Mouse (Mus musculus) embryonic stem cell, embryonic (primary cell): ENCODE results near the gene Gm20388.

ENCODE experiments used
- CTCF ChIA-PET, 4 experiments: fragments of 300-600 bp in 2 of 4; fragments of 350-600 bp in 2 of 4; sonication (Branson Sonifier 250); formaldehyde crosslinking; loops; one replicate each; lab custom pipeline; 2022; ENCODE audit warnings: inconsistent platforms in 2 of 4; lab: Charles Lee
- POLR2A ChIA-PET, 4 experiments: fragments of 300-600 bp in 2 of 4; fragments of 350-600 bp in 2 of 4; sonication (Branson Sonifier 250); formaldehyde crosslinking; loops; one replicate each; lab custom pipeline; 2022; ENCODE audit warnings: antibody characterized with exemption in 4 of 4, inconsistent platforms in 1 of 4; lab: Charles Lee

The Gm20388 gene

DNA sequence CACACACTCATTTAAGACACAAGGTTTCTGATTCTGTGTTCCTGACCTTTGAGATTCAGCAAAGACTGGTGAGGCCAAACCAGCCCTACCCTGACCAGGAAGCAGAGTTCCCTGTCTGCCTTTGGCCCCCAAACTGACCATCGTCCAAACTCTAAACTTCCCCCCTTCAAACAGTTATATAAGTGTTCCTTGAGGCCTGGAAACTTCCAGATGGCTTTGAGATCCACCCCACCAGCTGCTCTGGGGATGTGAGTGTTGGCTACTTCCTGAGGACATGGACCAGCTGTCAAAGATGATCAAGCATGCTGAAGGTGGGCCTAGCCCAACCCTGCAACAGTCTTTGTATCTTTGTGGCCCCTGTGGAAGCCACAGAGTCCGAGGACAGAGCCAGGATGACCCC, 146.4 kb downstream of the Gm20388 start:
- CTCF ChIA-PET, result no interaction called here

DNA sequence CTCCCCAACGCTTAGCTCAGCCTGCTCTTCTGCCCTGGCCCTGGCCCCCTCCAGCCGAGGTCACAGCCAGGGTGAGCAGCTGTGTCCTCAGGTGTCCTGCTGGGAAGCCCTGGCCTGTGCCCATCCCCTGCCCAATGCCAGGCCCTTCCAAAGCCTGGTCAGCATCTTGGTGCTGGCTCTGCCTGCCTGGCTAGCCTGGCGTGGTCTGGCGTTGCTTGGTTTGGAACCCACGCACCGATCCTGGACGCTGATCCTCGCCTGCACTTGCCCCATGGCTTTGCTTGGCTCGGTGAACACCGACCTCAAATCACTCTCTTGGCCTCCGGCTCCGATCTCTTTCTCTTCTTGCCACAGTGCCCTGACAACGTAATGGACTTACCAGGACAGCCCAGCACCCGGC, 152.1 kb downstream of the Gm20388 start:
- ChIA-PET POLR2A (no interaction called here), CTCF (interaction anchor here in 2 of 4 experiments (0.5 to 1.1 kb wide), 3 partner anchors 16 to 280 kb away, joined by 3 read pairs; no protein-coding TSS in a partner anchor)

More for the DNA sequence above, 146.4 kb downstream of the Gm20388 start:
- POLR2A ChIA-PET, result no interaction called here

GRCm38 (mm10) chr8:120063326-120063725, 152.7 kb downstream of the Gm20388 start:
- ChIA-PET CTCF (interaction anchor here in 2 of 4 experiments (0.5 to 1.1 kb wide), 3 partner anchors 18 to 281 kb away, joined by 3 read pairs; no protein-coding TSS in a partner anchor), POLR2A (no interaction called here)

- ChIA-PET CTCF (interaction anchor here in 3 of 4 experiments (0.5 to 1.2 kb wide), 4 partner anchors 12 to 303 kb away, joined by 3 read pairs; no protein-coding TSS in a partner anchor), POLR2A (interaction anchor here in 2 of 4 experiments (0.7 to 1.8 kb wide), 2 partner anchors 9 to 1025 kb away, joined by 3 to 9 read pairs; no protein-coding TSS in a partner anchor)
Observed at GRCm38 (mm10) chr8:120065611-120066010, 155.0 kb downstream of the Gm20388 start.

DNA sequence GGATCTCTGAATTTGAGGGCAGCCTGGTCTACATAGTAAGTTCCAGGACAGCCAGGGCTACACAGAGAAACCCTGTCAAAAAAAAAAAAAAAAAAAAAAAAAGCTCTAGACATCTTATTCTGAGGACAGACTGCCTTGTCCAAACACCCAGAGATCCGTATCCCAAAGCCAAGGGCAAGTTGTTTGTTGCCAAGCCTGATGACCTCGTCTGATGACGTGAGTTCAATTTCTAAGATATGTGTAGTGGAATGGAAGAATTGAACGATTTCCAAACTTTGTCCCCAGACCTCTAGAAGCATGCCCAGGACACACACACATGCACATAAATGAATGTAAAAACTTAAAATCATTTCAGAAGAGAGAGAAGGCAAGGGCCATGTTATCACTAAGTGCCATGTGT, 155.6 kb downstream of the Gm20388 start:
- ChIA-PET CTCF (interaction anchor here in 3 of 4 experiments (0.7 to 1.6 kb wide), 4 partner anchors 12 to 84 kb away, joined by 3 read pairs; no protein-coding TSS in a partner anchor), POLR2A (interaction anchor here in 2 of 4 experiments (0.6 to 1.8 kb wide), 4 partner anchors 8 to 1024 kb away, joined by 3 to 9 read pairs (median 3); no protein-coding TSS in a partner anchor)

- CTCF ChIA-PET, result interaction anchor here in 2 of 4 experiments (0.5 to 0.7 kb wide), 5 partner anchors 9 to 141 kb away, joined by 3 to 9 read pairs (median 4); no protein-coding TSS in a partner anchor
- POLR2A ChIA-PET, result no interaction called here
Observed at GRCm38 (mm10) chr8:120067936-120068668, 157.5 kb downstream of the Gm20388 start.

- ChIA-PET CTCF (interaction anchor here in 2 of 4 experiments (0.5 to 1.9 kb wide), 26 partner anchors 10 to 1530 kb away, joined by 3 to 11 read pairs (median 4); partner anchors contain the start of gene Crispld2 (in 1 of the 2)), POLR2A (interaction anchor here in 3 of 4 experiments (0.6 to 1.5 kb wide), 4 partner anchors 10 to 88 kb away, joined by 3 to 7 read pairs (median 4); no protein-coding TSS in a partner anchor)
Observed at GRCm38 (mm10) chr8:120071684-120072083, 161.0 kb downstream of the Gm20388 start.

- CTCF ChIA-PET, result interaction anchor here in 2 of 4 experiments (0.7 to 1.9 kb wide), 18 partner anchors 11 to 290 kb away, joined by 3 to 11 read pairs (median 4); partner anchors contain the start of gene Crispld2 (in 1 of the 2)
- POLR2A ChIA-PET, result interaction anchor here in 3 of 4 experiments (0.6 to 1.5 kb wide), 3 partner anchors 11 to 88 kb away, joined by 3 to 7 read pairs (median 3); no protein-coding TSS in a partner anchor
Observed at GRCm38 (mm10) chr8:120072259-120072658, 161.6 kb downstream of the Gm20388 start.

- ChIA-PET POLR2A (no interaction called here), CTCF (interaction anchor here in 2 of 4 experiments (1.0 to 1.8 kb wide), 4 partner anchors 11 to 145 kb away, joined by 3 to 11 read pairs (median 6); partner anchors contain the start of gene Crispld2 (in 1 of the 2))
Observed at GRCm38 (mm10) chr8:120072827-120073226, 162.2 kb downstream of the Gm20388 start.

GRCm38 (mm10) chr8:120074516-120074915, 163.9 kb downstream of the Gm20388 start:
- POLR2A ChIA-PET, result interaction anchor here in 1 of 4 experiments (1.4 kb wide), 1 partner anchor 9 kb away, joined by 3 read pairs; no protein-coding TSS in a partner anchor
- CTCF ChIA-PET, result interaction anchor here in 1 of 4 experiments (1.1 kb wide), 1 partner anchor 187 kb away, joined by 4 read pairs; no protein-coding TSS in a partner anchor

DNA sequence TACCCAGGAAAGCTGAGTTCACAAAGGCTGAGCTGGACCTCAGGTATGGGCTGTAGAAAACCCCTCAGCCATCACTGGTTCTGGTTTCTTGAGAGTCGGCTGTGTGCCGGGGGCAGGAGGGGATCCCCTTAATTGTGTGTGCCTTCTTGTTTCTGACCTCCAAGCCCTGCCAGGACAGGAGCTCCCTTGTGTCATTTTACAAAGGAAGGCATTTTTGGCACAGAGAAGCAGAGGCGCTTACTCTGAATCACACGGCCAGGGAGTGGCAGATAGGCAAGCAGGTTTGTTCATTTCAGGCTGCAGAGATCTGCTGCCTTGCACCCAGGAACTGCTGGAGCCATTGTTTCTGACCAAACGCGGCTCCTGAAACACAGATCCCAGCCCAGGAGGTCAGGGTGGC, 164.7 kb downstream of the Gm20388 start:
- ChIA-PET POLR2A (interaction anchor here in 1 of 4 experiments (1.4 kb wide), 1 partner anchor 10 kb away, joined by 3 read pairs; no protein-coding TSS in a partner anchor), CTCF (interaction anchor here in 2 of 4 experiments (0.6 to 1.0 kb wide), 3 partner anchors 131 to 447 kb away, joined by 3 read pairs; no protein-coding TSS in a partner anchor)

DNA sequence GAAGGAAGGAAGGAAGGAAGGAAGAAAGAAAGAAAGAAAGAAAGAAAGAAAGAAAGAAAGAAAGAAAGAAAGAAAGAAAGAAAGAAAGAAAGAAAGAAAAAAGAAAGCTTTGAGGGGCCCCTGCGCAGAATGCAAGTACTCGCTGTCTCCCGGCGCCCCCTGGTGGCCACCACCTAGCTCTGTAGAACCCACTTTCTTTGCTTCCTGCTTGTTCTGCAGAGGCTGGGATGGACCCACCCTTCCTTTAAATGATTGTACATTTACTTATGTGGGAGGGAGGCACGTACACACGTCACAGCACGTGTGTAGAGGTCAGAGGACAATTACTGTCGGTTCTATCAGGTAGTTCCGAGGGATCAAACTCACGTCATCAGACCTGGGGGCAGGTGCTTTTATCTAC, 167.4 kb downstream of the Gm20388 start:
- ChIA-PET POLR2A (interaction anchor here in 2 of 4 experiments (0.5 to 0.9 kb wide), 4 partner anchors 36 to 455 kb away, joined by 3 to 5 read pairs (median 4); partner anchors contain the start of genes 6430548M08Rik (in 1 of the 2) and Gse1 (in 1 of the 2)), CTCF (interaction anchor here (0.5 to 2.3 kb wide), 42 partner anchors 9 to 409 kb away, joined by 3 to 9 read pairs (median 3); partner anchors contain the start of gene Crispld2 (in 2 of the 4))

DNA sequence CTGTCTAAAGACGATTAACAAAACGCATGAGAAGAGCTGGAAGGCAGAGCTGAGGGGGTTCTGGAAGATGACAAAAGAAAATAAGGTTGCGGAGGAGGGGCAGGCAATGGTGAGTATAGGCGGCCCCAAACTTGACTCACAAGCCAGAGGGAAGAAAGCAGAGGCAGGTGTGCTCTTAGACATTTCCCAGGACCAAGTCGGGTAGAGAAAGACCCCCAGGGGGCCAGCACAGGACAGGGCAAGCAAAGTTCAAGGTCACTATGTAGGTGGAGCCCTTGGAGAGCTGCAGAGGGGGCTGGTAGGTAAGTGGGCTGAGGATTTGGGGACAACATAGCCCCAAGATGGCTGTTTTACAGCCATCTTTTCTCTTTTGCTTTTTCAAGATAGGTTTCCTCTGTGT, 168.7 kb downstream of the Gm20388 start:
- ChIA-PET POLR2A (interaction anchor here in 3 of 4 experiments (0.7 to 1.4 kb wide), 5 partner anchors 11 to 145 kb away, joined by 3 to 4 read pairs (median 3); no protein-coding TSS in a partner anchor), CTCF (interaction anchor here in 3 of 4 experiments (0.6 to 1.4 kb wide), 4 partner anchors 21 to 107 kb away, joined by 3 to 12 read pairs (median 4); no protein-coding TSS in a partner anchor)

- POLR2A ChIA-PET, result no interaction called here
- CTCF ChIA-PET, result no interaction called here
Observed at GRCm38 (mm10) chr8:120083261-120083660, 172.6 kb downstream of the Gm20388 start.

DNA sequence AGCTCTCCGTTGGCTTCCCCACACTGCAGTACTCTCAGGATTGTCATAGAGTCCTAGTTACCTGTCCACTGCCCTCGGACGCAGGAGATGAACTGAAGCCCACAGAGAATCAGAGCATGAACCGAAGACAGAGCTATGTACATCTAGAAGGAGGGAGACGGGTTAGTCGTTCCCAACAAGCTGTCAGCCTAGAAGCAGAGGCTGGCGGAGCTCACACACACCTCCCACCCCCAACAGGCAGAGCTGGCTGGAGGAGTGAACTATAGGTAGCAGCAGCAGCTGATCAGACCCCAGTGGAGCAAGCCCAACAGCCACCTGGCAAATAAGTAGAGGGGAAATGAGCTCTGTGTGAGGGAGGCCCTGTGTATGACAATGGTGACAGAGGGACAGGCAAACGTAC, 174.1 kb downstream of the Gm20388 start:
- POLR2A ChIA-PET, result interaction anchor here in 2 of 4 experiments (0.5 to 0.6 kb wide), 2 partner anchors 18 to 975 kb away, joined by 3 read pairs; no protein-coding TSS in a partner anchor
- CTCF ChIA-PET, result interaction anchor here in 3 of 4 experiments (0.5 to 1.7 kb wide), 4 partner anchors 13 to 1806 kb away, joined by 3 to 4 read pairs (median 3); no protein-coding TSS in a partner anchor

DNA sequence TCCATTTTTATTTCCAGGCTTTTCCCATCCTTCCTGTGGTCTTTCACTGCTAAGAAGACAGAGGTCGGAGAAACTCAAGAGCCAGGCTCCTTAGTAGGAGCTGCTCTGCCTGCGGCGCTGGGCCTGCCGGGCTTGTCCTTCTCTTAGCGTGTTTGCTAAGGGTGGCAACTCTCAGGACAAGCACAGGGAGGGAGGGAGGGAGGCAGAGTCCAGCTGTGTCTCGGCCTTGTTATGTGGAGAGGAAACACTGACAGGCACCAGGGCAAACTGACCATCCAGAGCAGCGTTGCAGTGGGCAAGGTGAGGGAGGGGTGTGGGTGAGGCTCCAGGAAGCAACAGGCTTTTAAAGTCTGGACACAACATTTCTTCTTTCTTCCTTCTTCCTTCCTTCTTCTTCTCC, 178.9 kb downstream of the Gm20388 start:
- CTCF ChIA-PET, result no interaction called here
- POLR2A ChIA-PET, result interaction anchor here in 1 of 4 experiments (1.5 kb wide), 1 partner anchor 10 kb away, joined by 4 read pairs; no protein-coding TSS in a partner anchor

DNA sequence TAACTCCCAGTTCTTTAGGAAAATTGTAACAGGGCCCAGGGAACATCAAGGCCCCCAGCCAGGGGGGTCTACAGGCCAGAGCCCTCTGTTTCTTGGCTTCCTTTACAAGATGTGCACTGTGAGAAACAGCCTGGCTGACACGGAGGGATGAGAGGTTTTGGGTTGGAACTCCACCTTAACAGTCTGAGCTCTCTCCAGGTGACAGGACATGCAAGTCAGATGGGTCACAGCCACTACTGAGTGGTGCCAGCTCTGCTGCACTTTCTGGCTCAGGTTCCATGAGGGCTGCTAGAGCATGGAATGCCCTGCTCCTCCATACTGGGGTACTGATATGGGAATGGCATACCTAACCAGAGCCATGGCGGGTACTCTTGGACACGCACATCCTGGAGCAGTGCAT, 180.4 kb downstream of the Gm20388 start:
- CTCF ChIA-PET, result no interaction called here
- POLR2A ChIA-PET, result interaction anchor here in 1 of 4 experiments (1.1 kb wide), 1 partner anchor 9 kb away, joined by 3 read pairs; no protein-coding TSS in a partner anchor

DNA sequence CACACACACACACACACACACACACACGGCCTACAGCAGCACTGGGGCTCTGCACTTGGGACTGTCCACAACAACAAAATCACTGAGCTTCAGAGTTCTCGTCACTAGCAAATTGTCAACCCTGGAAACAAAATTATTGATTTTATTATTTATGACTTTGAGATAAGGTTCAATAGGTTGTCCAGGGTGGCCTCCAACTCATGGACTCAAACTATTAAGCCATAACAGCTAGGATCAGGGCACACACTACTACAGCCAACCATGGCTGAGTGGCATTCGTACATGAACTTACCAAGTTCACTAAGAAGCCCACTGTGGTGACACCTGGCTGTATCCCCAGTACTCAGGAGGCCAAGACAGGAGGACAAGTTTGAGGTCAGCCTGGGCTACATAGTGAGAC, 182.5 kb downstream of the Gm20388 start:
- CTCF ChIA-PET, result interaction anchor here in 1 of 4 experiments (0.6 kb wide), 1 partner anchor 32 kb away, joined by 3 read pairs; no protein-coding TSS in a partner anchor
- POLR2A ChIA-PET, result interaction anchor here in 2 of 4 experiments (0.7 to 0.8 kb wide), 2 partner anchors 8 to 216 kb away, joined by 3 to 4 read pairs; no protein-coding TSS in a partner anchor
